Mouse (Mus musculus) lung, postnatal 0 days (tissue): ENCODE measurements around the gene Usp2.
A peak's percentile ranks its signal among the peaks of the same experiment; 100 is the strongest.

Source experiments
- CTCF ChIP-seq: IDR thresholded peaks from 2 replicates; pipeline ENCODE4 v1.5.1; 2016; ENCODE audit warnings: antibody characterized with exemption, mild to moderate bottlenecking
- EP300 ChIP-seq: IDR thresholded peaks from 2 replicates; pipeline ENCODE4 v1.6.1; 2016; ENCODE audit warnings: antibody characterized with exemption, mild to moderate bottlenecking, control low read depth

DNA sequence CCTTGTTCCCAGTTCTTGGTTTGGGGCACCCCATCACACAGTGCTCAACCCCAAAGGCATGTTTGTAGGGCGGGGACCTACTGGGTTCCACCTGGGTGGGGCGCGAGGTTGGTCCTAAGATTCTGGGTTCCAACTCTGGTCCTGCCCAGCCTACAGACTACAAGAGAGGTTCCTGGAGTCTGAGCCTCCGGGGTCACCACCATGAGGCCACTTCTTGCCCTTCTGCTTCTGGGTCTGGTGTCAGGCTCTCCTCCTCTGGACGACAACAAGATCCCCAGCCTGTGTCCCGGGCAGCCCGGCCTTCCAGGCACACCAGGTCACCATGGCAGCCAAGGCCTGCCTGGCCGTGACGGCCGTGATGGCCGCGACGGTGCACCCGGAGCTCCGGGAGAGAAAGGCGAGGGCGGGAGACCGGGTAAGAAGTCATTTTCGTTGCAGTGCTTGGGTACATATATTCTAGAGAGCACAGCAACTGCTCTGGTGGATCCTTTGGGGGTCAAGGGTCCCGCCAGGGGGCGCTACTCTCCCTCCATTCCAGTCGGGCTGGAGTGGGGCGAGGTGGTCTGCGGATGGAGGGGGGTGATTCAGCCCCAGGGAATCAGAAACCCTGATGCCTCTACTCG is 40.8 kb downstream of the Usp2 start:
- TF ChIP-seq CTCF, result peak; percentile 56
- TF ChIP-seq EP300, result no peak
